Mouse (Mus musculus) midbrain, embryonic 13.5 days (tissue): Measurements from ENCODE around the gene Flrt1. TPM values are rescaled to one million over a fixed set of nuclear protein-coding genes. Genes with fewer than 3 reads are reported as not detected.

Experiments
- ATAC-seq: fragments of 200-750 bp; cut with Nextera tagmentation; 2 replicates; pipeline ENCODE4 v1.8.0; 2017; ENCODE audit warnings: mild to moderate bottlenecking, moderate TSS enrichment, moderate library complexity
- H3K27ac ChIP-seq: fragments of 300-500 bp; sonication (generic); 2 replicates; pipeline ENCODE4 v1.5.1; 2015; ENCODE audit warnings: inconsistent platforms, mild to moderate bottlenecking, moderate library complexity
- H3K27me3 ChIP-seq: fragments of 300-500 bp; sonication (generic); 2 replicates; pipeline ENCODE4 v1.6.1; 2015; ENCODE audit warnings: mild to moderate bottlenecking, inconsistent platforms
- H3K36me3 ChIP-seq: fragments of 300-500 bp; sonication (generic); 2 replicates; pipeline ENCODE4 v1.6.1; 2015; ENCODE audit warnings: mild to moderate bottlenecking, inconsistent platforms
- H3K4me1 ChIP-seq: fragments of 300-500 bp; sonication (generic); replicated peaks from 2 replicates; pipeline ENCODE4 v1.6.1; 2015; ENCODE audit warnings: inconsistent platforms
- H3K4me2 ChIP-seq: fragments of 300-500 bp; sonication (generic); replicated peaks from 2 replicates; pipeline ENCODE4 v1.6.1; 2015; ENCODE audit warnings: moderate library complexity, mild to moderate bottlenecking, inconsistent platforms
- H3K4me3 ChIP-seq: fragments of 300-500 bp; sonication (generic); replicated peaks from 2 replicates; pipeline ENCODE4 v1.5.1; 2015; ENCODE audit warnings: mild to moderate bottlenecking, inconsistent platforms
- H3K9ac ChIP-seq: fragments of 300-500 bp; sonication (generic); replicated peaks from 2 replicates; pipeline ENCODE4 v1.6.1; 2015; ENCODE audit warnings: mild to moderate bottlenecking, inconsistent platforms
- H3K9me3 ChIP-seq: fragments of 300-500 bp; sonication (generic); 2 replicates; pipeline ENCODE4 v1.6.1; 2016; ENCODE audit warnings: mild to moderate bottlenecking, inconsistent platforms
- WGBS: fragments of 180-500 bp; shearing (Covaris S2); methylation state at CpG from one replicate; pipeline ENCODE4 v1.1.7; 2015; 5-methylcytosine and 5-hydroxymethylcytosine counted together
- polyA plus RNA-seq: library from polyadenylated mRNA; unstranded; fragments of >200 nt; fragmentation: Nextera tagmentation; extraction: Ambion mirVana; gene quantifications from 2 replicates; pipeline ENCODE4 v1.2.1, GENCODE M21; 2015

Gene Flrt1
- polyA plus RNA-seq, 1 experiment from 2014 or later: 9.2 TPM

GRCm38 (mm10) chr19:7142207-7142915, 36.8 kb upstream of the Flrt1 start:
- no peak for ATAC-seq
- peaks cover 81% of the 10 kb centered on the region for H3K4me1 ChIP-seq
- 49% methylated on average over 5 of the region's 5 CpGs for WGBS
- H3K36me3 ChIP-seq: no peaks in the 10 kb centered on the region
- H3K4me2 ChIP-seq: no peak overlapping the region
- H3K9ac ChIP-seq: no peak overlapping the region
- H3K27me3 ChIP-seq: peaks cover 25% of the 10 kb centered on the region
- no peaks in the 10 kb centered on the region for H3K9me3 ChIP-seq
- no peak overlapping the region for H3K4me3 ChIP-seq
- H3K27ac ChIP-seq: peak overlapping the region; percentile 81; the same call in 1 of the 2 replicates

DNA sequence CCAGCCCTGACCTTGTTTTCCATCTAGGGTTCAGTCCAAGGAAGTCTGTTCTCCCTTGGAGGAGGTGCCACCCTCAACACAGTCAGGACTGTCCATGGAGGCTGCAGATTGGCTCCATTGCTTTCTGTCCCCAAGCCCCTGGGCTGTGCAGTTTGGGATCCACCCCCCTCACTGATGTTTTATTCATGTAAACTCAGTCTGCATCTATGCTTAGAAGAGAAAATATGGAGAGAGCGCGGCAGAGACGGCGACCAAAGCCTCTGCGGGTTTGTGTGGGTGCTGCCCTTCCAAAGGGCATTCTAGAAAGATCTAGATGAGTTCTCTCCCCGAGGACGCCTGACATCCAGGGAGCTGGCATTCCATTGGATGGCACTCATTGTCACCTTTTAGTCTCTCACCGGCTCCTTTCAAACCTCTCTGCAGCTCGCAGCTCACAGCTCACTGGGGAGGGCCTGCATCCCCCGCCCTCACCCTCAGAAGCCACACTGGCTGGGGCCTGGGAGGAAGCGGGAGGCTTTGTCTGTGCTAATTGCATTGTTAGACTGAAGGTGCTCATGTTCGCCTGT, 35.4 kb upstream of the Flrt1 start:
- Histone ChIP-seq H3K27me3 (peaks cover 28% of the 10 kb centered on the region), H3K4me1 (peaks cover 82% of the 10 kb centered on the region), H3K4me2 (peak overlapping the region; percentile 2; the same call in 1 of the 2 replicates), H3K9me3 (no peaks in the 10 kb centered on the region), H3K36me3 (no peaks in the 10 kb centered on the region), H3K4me3 (no peak overlapping the region), H3K27ac (peak overlapping the region; percentile 81), H3K9ac (no peak overlapping the region; the same call in 1 of the 2 replicates)
- peak; percentile 48 for ATAC-seq
- WGBS: 22% methylated on average over 12 of the region's 12 CpGs

- no peaks in the 10 kb centered on the region for H3K36me3 ChIP-seq
- 40% methylated on average over 6 of the region's 6 CpGs for WGBS
- no peak overlapping the region for H3K4me3 ChIP-seq
- no peaks in the 10 kb centered on the region for H3K9me3 ChIP-seq
- H3K4me1 ChIP-seq: peaks cover 88% of the 10 kb centered on the region
- no peak overlapping the region for H3K4me2 ChIP-seq
- H3K27me3 ChIP-seq: peaks cover 25% of the 10 kb centered on the region
- no peak overlapping the region; the same call in 1 of the 2 replicates for H3K9ac ChIP-seq
- H3K27ac ChIP-seq: peak overlapping the region; percentile 81
- 0 out of 2 replicates have a peak, but pooled peaks have one; percentile 1 for ATAC-seq
Observed at GRCm38 (mm10) chr19:7140373-7140772, 34.8 kb upstream of the Flrt1 start.

DNA sequence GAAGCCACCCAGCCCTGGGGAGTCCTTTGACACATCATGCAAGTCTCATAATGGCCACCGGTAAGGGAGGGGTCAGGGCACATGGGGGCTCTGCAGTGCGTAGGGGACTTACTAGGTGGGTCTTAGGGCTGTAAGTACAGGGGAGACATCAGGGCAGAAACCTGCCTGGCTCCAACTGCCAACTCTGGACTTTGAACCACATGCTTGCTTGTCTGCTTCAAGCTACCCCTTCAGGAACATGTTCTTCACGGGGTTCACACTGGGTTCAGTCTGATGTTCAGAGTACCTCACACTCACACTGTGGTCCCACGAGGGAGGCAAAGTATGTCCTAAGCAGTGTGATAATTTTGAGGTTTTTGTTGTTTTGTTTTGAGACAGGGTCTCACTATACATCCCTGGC, 33.8 kb upstream of the Flrt1 start:
- Histone ChIP-seq H3K9ac (0 out of 2 replicates have a peak overlapping the region, but pooled peaks have one; percentile 19), H3K4me2 (no peak overlapping the region), H3K27me3 (peaks cover 17% of the 10 kb centered on the region; the same call in 1 of the 2 replicates), H3K27ac (0 out of 2 replicates have a peak overlapping the region, but pooled peaks have one; percentile 11), H3K9me3 (no peaks in the 10 kb centered on the region), H3K36me3 (no peaks in the 10 kb centered on the region), H3K4me1 (peaks cover 98% of the 10 kb centered on the region), H3K4me3 (no peak overlapping the region)
- WGBS: 67% methylated on average over 4 of the region's 4 CpGs
- no peak for ATAC-seq

DNA sequence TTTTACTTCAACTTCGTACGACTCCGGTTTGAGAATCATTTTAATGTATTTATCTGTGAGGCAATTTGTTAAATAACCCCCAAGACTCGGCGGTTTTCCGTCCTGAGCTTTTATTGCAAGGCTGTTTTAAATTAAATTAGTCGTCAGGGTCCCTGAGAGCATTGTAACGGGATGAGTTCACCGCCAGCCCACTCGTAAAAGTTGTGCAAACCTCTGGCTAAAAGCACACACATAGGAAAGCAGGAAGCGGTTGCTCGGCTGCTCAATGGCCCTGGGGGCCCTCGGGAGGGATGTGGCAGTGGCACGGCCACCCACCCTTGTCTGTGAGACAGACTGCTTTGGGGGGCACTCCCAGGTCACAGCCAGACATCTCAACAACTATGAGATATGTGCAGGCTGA, 32.8 kb upstream of the Flrt1 start:
- no peak for ATAC-seq
- no peak overlapping the region for H3K4me3 ChIP-seq
- H3K4me2 ChIP-seq: no peak overlapping the region
- no peak overlapping the region for H3K9ac ChIP-seq
- no peaks in the 10 kb centered on the region for H3K9me3 ChIP-seq
- 49% methylated on average over 14 of the region's 14 CpGs for WGBS
- H3K27me3 ChIP-seq: peaks cover 17% of the 10 kb centered on the region; the same call in 1 of the 2 replicates
- H3K4me1 ChIP-seq: peaks cover 98% of the 10 kb centered on the region
- no peak overlapping the region for H3K27ac ChIP-seq
- no peaks in the 10 kb centered on the region for H3K36me3 ChIP-seq

- Histone ChIP-seq H3K4me3 (no peak overlapping the region), H3K9me3 (no peaks in the 10 kb centered on the region), H3K9ac (no peak overlapping the region), H3K27ac (peak overlapping the region; percentile 78), H3K27me3 (peaks cover 23% of the 10 kb centered on the region), H3K4me1 (peaks cover 97% of the 10 kb centered on the region), H3K4me2 (no peak overlapping the region), H3K36me3 (no peaks in the 10 kb centered on the region)
- 36% methylated on average over 14 of the region's 14 CpGs for WGBS
- ATAC-seq: no peak
Observed at GRCm38 (mm10) chr19:7136714-7137498, 31.4 kb upstream of the Flrt1 start.

- H3K4me1 ChIP-seq: peaks cover 89% of the 10 kb centered on the region
- no peak for ATAC-seq
- H3K9ac ChIP-seq: peak overlapping the region; percentile 50; the same call in 1 of the 2 replicates
- H3K36me3 ChIP-seq: no peaks in the 10 kb centered on the region
- peak overlapping the region; percentile 9 for H3K4me2 ChIP-seq
- peak overlapping the region; percentile 78 for H3K27ac ChIP-seq
- no peaks in the 10 kb centered on the region for H3K9me3 ChIP-seq
- peaks cover 31% of the 10 kb centered on the region for H3K27me3 ChIP-seq
- H3K4me3 ChIP-seq: no peak overlapping the region
- WGBS: 6% methylated on average over 9 of the region's 9 CpGs
Observed at GRCm38 (mm10) chr19:7136016-7136415, 30.5 kb upstream of the Flrt1 start.

DNA sequence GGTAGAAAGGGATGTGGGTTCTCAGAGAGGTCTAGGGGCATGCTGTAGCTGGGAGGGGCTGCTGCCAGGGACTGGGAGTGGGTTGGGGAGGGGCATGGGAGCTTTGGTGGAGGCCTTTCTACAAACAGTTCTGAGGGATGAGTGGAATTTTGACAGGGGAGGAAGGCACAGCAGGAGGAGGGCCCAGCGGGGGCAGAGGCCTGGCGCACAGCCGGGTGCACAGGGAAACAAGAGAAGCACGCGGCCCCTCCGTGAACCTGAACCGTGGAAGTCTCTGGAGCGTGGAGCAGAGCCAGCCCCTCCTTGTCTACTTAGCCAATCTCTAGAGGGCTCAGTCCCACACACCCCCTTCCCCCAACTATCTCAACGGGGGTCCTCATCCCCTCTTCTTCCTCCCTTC, 30.0 kb upstream of the Flrt1 start:
- Histone ChIP-seq H3K9me3 (no peaks in the 10 kb centered on the region), H3K9ac (no peak overlapping the region), H3K36me3 (no peaks in the 10 kb centered on the region), H3K27ac (peak overlapping the region; percentile 78), H3K27me3 (peaks cover 35% of the 10 kb centered on the region), H3K4me3 (no peak overlapping the region), H3K4me1 (peaks cover 84% of the 10 kb centered on the region), H3K4me2 (peak overlapping the region; percentile 9; the same call in 1 of the 2 replicates)
- 1% methylated on average over 9 of the region's 9 CpGs for WGBS
- peak; percentile 47 for ATAC-seq

DNA sequence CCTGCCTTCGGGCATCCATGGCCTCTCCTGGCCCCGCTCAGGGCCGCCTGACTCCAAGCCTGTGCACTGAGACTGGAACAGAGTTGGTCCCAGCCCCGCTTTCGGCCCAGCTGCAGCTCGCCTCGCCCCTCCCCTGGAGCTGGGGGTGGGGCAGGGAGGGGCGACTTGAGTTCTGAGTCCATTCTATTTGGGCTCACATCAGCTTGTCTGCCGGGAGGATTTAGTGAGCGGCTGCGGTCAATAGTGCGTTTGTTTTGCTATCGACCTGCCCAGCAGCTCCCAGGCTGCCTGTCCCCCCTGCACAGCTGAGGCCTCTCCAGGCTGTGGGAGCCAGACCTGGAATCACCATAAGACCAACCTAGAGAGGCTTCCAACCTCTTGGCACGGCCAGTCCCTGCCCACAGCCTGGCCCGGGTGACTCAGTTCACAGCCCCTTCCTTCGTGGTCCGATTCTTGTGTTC, 29.1 kb upstream of the Flrt1 start:
- Histone ChIP-seq H3K27me3 (peaks cover 43% of the 10 kb centered on the region), H3K9ac (peak overlapping the region; percentile 29), H3K27ac (peak overlapping the region; percentile 78), H3K4me1 (peaks cover 79% of the 10 kb centered on the region), H3K4me3 (no peak overlapping the region), H3K36me3 (no peaks in the 10 kb centered on the region), H3K4me2 (peak overlapping the region; percentile 28; the same call in 1 of the 2 replicates), H3K9me3 (no peaks in the 10 kb centered on the region)
- WGBS: 9% methylated on average over 17 of the region's 17 CpGs
- ATAC-seq: peak; percentile 59

- Histone ChIP-seq H3K36me3 (no peaks in the 10 kb centered on the region), H3K4me2 (no peak overlapping the region), H3K27ac (peak overlapping the region; percentile 78; the same call in 1 of the 2 replicates), H3K9me3 (no peaks in the 10 kb centered on the region), H3K4me3 (no peak overlapping the region), H3K9ac (no peak overlapping the region), H3K4me1 (peaks cover 79% of the 10 kb centered on the region), H3K27me3 (peaks cover 45% of the 10 kb centered on the region)
- no peak for ATAC-seq
- 81% methylated on average over 9 of the region's 9 CpGs for WGBS
Observed at GRCm38 (mm10) chr19:7133436-7133835, 27.9 kb upstream of the Flrt1 start.

DNA sequence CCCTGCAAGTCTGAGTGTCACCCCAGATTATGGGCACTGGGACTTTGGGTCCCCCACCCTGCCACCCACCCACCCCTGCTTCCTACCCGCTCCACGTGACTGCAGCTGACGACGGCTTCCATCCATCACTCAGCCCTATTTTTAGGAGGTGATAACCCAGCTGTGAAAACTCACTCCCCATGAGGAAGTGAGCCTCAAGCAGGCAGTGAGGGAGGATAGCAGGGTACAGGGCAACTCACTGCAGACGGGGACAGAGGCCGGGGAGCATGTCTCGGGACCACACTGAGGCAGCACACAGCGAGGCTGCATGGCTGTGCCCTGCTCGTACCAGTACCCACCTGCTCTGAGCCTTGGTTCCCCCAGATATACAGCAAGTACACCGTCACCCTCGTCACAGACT, 24.8 kb upstream of the Flrt1 start:
- no peak overlapping the region for H3K9ac ChIP-seq
- peaks cover 42% of the 10 kb centered on the region for H3K27me3 ChIP-seq
- 84% methylated on average over 11 of the region's 11 CpGs for WGBS
- peaks cover 53% of the 10 kb centered on the region for H3K4me1 ChIP-seq
- no peak overlapping the region for H3K4me3 ChIP-seq
- no peak for ATAC-seq
- H3K4me2 ChIP-seq: no peak overlapping the region
- no peaks in the 10 kb centered on the region for H3K9me3 ChIP-seq
- H3K27ac ChIP-seq: no peak overlapping the region
- no peaks in the 10 kb centered on the region for H3K36me3 ChIP-seq
